Mouse (Mus musculus): Measurements from ENCODE around the gene Gm3646.

DNA sequence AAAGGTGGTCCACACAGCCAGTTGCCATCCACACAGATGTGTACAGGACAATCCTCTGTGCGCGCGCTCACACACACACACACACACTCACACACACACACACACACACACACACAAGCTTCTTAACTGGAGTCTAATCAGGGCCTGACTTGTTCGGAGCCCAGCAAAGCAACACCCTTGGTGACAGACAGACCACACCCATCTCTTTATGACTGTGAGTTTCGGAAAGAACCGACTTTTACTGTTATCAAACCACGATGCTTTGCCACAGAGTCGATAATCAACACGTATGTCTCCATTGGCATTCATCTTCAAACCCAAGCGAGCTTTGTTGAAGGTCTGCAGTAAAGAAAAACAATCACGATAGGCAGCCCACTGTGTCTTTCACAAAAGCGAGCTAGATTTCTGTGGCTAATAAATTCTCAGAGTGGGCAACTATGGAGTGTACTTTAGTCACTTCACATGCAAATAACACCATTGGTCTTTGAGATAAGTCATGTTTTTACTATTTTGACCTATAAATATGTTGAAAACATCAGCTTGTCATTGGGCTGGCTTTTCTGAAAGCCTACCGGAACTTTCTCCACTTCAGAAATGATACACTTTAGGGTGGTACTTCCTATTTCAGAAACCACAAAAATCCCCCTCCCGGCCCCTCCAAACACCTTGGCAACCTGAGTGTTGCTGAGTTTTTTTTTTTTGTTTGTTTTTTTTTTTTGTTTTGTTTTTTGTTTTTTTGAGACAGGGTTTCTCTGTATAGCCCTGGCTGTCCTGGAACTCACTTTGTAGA lies 37.3 kb upstream of the Gm3646 start:
- no peak for TF ChIP-seq CTCF (IDR thresholded peaks at IDR 0.05; ENCODE audit: extremely low read depth, insufficient read length, insufficient replicate concordance, low read depth, low read length)
- TF ChIP-seq POLR2A (IDR thresholded peaks at IDR 0.05; ENCODE audit: low read depth, low read length), result no peak

Measured in small intestine, adult 2 months (tissue).